Mouse (Mus musculus): ENCODE results near the gene Prkn. TPM values are rescaled to one million over a fixed set of nuclear protein-coding genes. Genes with fewer than 3 reads are reported as not detected.

The Prkn gene
- total and polyA plus RNA-seq, 3 experiments, result 0.39 to 0.50 TPM; not detected in 1

DNA sequence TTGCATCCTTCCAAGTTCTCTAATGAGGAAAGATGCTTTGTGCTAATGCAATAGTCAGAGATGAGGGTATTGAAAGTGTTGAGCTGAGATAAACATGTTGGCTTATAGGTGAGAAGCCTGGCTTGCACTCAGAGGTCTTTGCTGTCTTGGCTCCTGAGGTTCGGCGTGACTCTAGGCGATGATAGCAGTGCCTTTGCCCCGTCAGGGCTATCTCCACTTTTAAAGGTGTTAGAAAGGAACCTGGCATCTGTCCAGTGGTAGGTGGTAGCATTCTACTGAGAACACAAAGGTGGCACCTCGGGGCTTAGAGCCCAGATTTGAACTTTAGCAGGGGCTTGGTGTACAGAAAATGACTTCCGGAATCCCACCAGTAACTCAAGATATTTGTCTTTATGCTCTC, 554.4 kb downstream of the Prkn start:
- Histone ChIP-seq H3K9ac (ENCODE audit: control insufficient read depth, low read depth, low read length, poor library complexity, severe bottlenecking) (no peak overlapping the region), H3K79me2 (ENCODE audit: control insufficient read depth, insufficient read depth, low read length, poor library complexity) (no peaks in the 10 kb centered on the region), H3K4me3 (ENCODE audit: control insufficient read depth in 1 of 2, insufficient read depth in 1 of 2, low read depth in 2 of 2, low read length in 2 of 2) (no peak overlapping the region), H3K9me3 (replicated peaks; ENCODE audit: insufficient read depth, low read length) (no peaks in the 10 kb centered on the region), H3K36me3 (ENCODE audit: control insufficient read depth in 1 of 2, insufficient read depth in 2 of 2, low read length in 2 of 2) (no peaks in the 10 kb centered on the region), H3K27ac (ENCODE audit: control insufficient read depth, low read depth, low read length) (no peak overlapping the region), H3K27me3 (ENCODE audit: control insufficient read depth in 1 of 2, insufficient read depth in 2 of 2, low read length in 2 of 2) (no peaks in the 10 kb centered on the region), H3K4me1 (ENCODE audit: control insufficient read depth in 1 of 2, insufficient read depth in 2 of 2, low read length in 2 of 2) (no peaks in the 10 kb centered on the region)
- no peak for DNase-seq (ENCODE audit: low read depth, low spot score)
- TF ChIP-seq MXI1 (IDR thresholded peaks at IDR 0.05; ENCODE audit: low read depth, low read length), result no peak
- TF ChIP-seq ETS1 (IDR thresholded peaks at IDR 0.05; ENCODE audit: low read depth, low read length), result no peak
- TF ChIP-seq POLR2A (IDR thresholded peaks at IDR 0.05; ENCODE audit: control insufficient read depth in 1 of 2, insufficient read depth in 1 of 2, low read depth in 1 of 2, low read length in 2 of 2, poor library complexity in 1 of 2), result no peak
- no peak for TF ChIP-seq POLR2AphosphoS5 (IDR thresholded peaks at IDR 0.05; ENCODE audit: borderline replicate concordance, low read depth, low read length)
- TF ChIP-seq EP300 (IDR thresholded peaks at IDR 0.05; ENCODE audit: low read depth in 1 of 2, low read length in 2 of 2), result no peak
- TF ChIP-seq CHD2 (IDR thresholded peaks at IDR 0.05; ENCODE audit: low read length), result no peak
- TF ChIP-seq ZNF384 (IDR thresholded peaks at IDR 0.05; ENCODE audit: low read depth, low read length), result no peak
- no peak for TF ChIP-seq KAT2A (conservative IDR thresholded peaks at IDR 0.05; ENCODE audit: low read depth, low read length)
- no peak for TF ChIP-seq MEF2A (IDR thresholded peaks at IDR 0.05; ENCODE audit: extremely low read depth, insufficient replicate concordance, low read depth, low read length, poor library complexity, severe bottlenecking)
- no peak for TF ChIP-seq CTCF (IDR thresholded peaks at IDR 0.05 in 2 of 3, conservative IDR thresholded peaks at IDR 0.05 in 1 of 3; ENCODE audit: control insufficient read depth in 1 of 3, insufficient read depth in 1 of 3, low read depth in 2 of 3, low read length in 3 of 3, poor library complexity in 1 of 3, severe bottlenecking in 1 of 3)
- TF ChIP-seq GABPA (IDR thresholded peaks at IDR 0.05; ENCODE audit: low read depth, low read length), result no peak
- no peak for TF ChIP-seq GATA1 (IDR thresholded peaks at IDR 0.05; ENCODE audit: low read depth, low read length)
- no peak for TF ChIP-seq ZC3H11A (IDR thresholded peaks at IDR 0.05; ENCODE audit: low read depth, low read length)

- Histone ChIP-seq H3K36me3 (ENCODE audit: control insufficient read depth in 1 of 2, insufficient read depth in 2 of 2, low read length in 2 of 2) (no peaks in the 10 kb centered on the region), H3K4me1 (ENCODE audit: control insufficient read depth in 1 of 2, insufficient read depth in 2 of 2, low read length in 2 of 2) (no peaks in the 10 kb centered on the region)
- TF ChIP-seq NRF1 (IDR thresholded peaks at IDR 0.05; ENCODE audit: insufficient read depth, low read depth, low read length, poor library complexity, severe bottlenecking) (no peak), SIN3A (IDR thresholded peaks at IDR 0.05; ENCODE audit: low read length) (no peak), TCF12 (IDR thresholded peaks at IDR 0.05; ENCODE audit: low read depth, low read length) (no peak), SMC3 (IDR thresholded peaks at IDR 0.05; ENCODE audit: low read depth, low read length) (no peak), MAZ (IDR thresholded peaks at IDR 0.05; ENCODE audit: low read depth, low read length) (no peak), JUND (IDR thresholded peaks at IDR 0.05; ENCODE audit: low read depth, low read length) (no peak), CHD2 (IDR thresholded peaks at IDR 0.05; ENCODE audit: low read length) (no peak), BHLHE40 (IDR thresholded peaks at IDR 0.05; ENCODE audit: borderline replicate concordance, low read depth, low read length) (no peak), ELF1 (IDR thresholded peaks at IDR 0.05; ENCODE audit: low read depth, low read length) (no peak), USF1 (IDR thresholded peaks at IDR 0.05; ENCODE audit: low read depth, low read length) (no peak), EP300 (IDR thresholded peaks at IDR 0.05; ENCODE audit: low read depth in 1 of 2, low read length in 2 of 2) (no peak), TAL1 (IDR thresholded peaks at IDR 0.05; ENCODE audit: low read length) (no peak), TBP (IDR thresholded peaks at IDR 0.05; ENCODE audit: low read depth, low read length) (no peak), MYC (IDR thresholded peaks at IDR 0.05; ENCODE audit: low read depth, low read length) (no peak), CHD1 (IDR thresholded peaks at IDR 0.05; ENCODE audit: low read depth, low read length) (no peak), ZNF384 (IDR thresholded peaks at IDR 0.05; ENCODE audit: low read depth, low read length) (no peak), MYB (IDR thresholded peaks at IDR 0.05; ENCODE audit: low read depth, low read length) (no peak), POLR2A (IDR thresholded peaks at IDR 0.05; ENCODE audit: control insufficient read depth in 1 of 2, insufficient read depth in 1 of 2, low read depth in 1 of 2, low read length in 2 of 2, poor library complexity in 1 of 2) (no peak), UBTF (IDR thresholded peaks at IDR 0.05; ENCODE audit: borderline replicate concordance, insufficient read depth, low read depth, low read length) (no peak), POLR2AphosphoS5 (IDR thresholded peaks at IDR 0.05; ENCODE audit: borderline replicate concordance, low read depth, low read length) (no peak)
These were observed 557.5 kb downstream of the Prkn start for GRCm38 (mm10) chr17:11397678-11398077.

More at GRCm38 (mm10) chr17:11397678-11398077, 557.5 kb downstream of the Prkn start:
- Histone ChIP-seq H3K79me2 (ENCODE audit: control insufficient read depth, insufficient read depth, low read length, poor library complexity) (no peaks in the 10 kb centered on the region), H3K27ac (ENCODE audit: control insufficient read depth, low read depth, low read length) (no peak overlapping the region), H3K9ac (ENCODE audit: control insufficient read depth, low read depth, low read length, poor library complexity, severe bottlenecking) (no peak overlapping the region), H3K4me3 (ENCODE audit: control insufficient read depth in 1 of 2, insufficient read depth in 1 of 2, low read depth in 2 of 2, low read length in 2 of 2) (no peak overlapping the region), H3K27me3 (ENCODE audit: control insufficient read depth in 1 of 2, insufficient read depth in 2 of 2, low read length in 2 of 2) (no peaks in the 10 kb centered on the region), H3K9me3 (replicated peaks; ENCODE audit: insufficient read depth, low read length) (no peaks in the 10 kb centered on the region)
- DNase-seq (ENCODE audit: low read depth, low spot score), result no peak

Data from MEL (cell line).